Mouse (Mus musculus) midbrain, postnatal 0 days (tissue): ENCODE measurements at regions not wholly inside any gene's neighbourhood (a gene's known extent, or its start where the extent isn't known, plus 50 kb on each side); places are given as distances from the start of the nearest gene placed in this dataset.
A peak's percentile ranks its signal among the peaks of the same experiment; 100 is the strongest.

ENCODE experiments used
- ATAC-seq: fragments of 200-750 bp; cut with Nextera tagmentation; 2 replicates; pipeline ENCODE4 v1.8.0; 2017; ENCODE audit warnings: moderate number of reproducible peaks, mild to moderate bottlenecking, moderate TSS enrichment, moderate library complexity; ENCODE audit not compliant: low FRiP score
- DNase-seq: peaks from one replicate; pipeline ENCODE4 v3.0.0-alpha.2; 2015; ENCODE audit warnings: low spot score
- H3K27ac ChIP-seq: fragments of 300-500 bp; sonication (generic); 2 replicates; pipeline ENCODE4 v1.5.1; 2014; ENCODE audit warnings: low read depth, mild to moderate bottlenecking, low read length, mixed read lengths
- H3K27me3 ChIP-seq: fragments of 300-500 bp; sonication (generic); 2 replicates; pipeline ENCODE4 v1.6.1; 2014; ENCODE audit warnings: low read length, control low read depth, mixed read lengths; ENCODE audit not compliant: insufficient read depth
- H3K36me3 ChIP-seq: fragments of 300-500 bp; sonication (generic); 2 replicates; pipeline ENCODE4 v1.6.1; 2014; ENCODE audit warnings: low read length, control low read depth, mixed read lengths; ENCODE audit not compliant: insufficient read depth
- H3K4me1 ChIP-seq: fragments of 300-500 bp; sonication (generic); 2 replicates; pipeline ENCODE4 v1.6.1; 2014; ENCODE audit warnings: mild to moderate bottlenecking, control low read depth, antibody characterized with exemption, low read length, mixed read lengths; ENCODE audit not compliant: insufficient read depth
- H3K4me2 ChIP-seq: fragments of 300-500 bp; sonication (generic); 2 replicates; pipeline ENCODE4 v1.6.1; 2014; ENCODE audit warnings: low read depth, mild to moderate bottlenecking, low read length, mixed read lengths; ENCODE audit not compliant: poor library complexity, severe bottlenecking
- H3K4me3 ChIP-seq: fragments of 300-500 bp; sonication (generic); 2 replicates; pipeline ENCODE4 v1.5.1; 2014; ENCODE audit warnings: low read depth, mild to moderate bottlenecking, low read length, moderate library complexity
- H3K9ac ChIP-seq: fragments of 300-500 bp; sonication (generic); replicated peaks from 2 replicates; pipeline ENCODE4 v1.6.1; 2014; ENCODE audit warnings: mild to moderate bottlenecking, low read length, moderate library complexity, mixed read lengths; ENCODE audit not compliant: poor library complexity, severe bottlenecking
- H3K9me3 ChIP-seq: fragments of 300-500 bp; sonication (generic); 2 replicates; pipeline ENCODE4 v1.6.1; 2016; ENCODE audit warnings: low read length, control low read depth
- CTCF ChIP-seq: IDR thresholded peaks from 2 replicates; pipeline ENCODE4 v1.5.1; 2016; ENCODE audit warnings: antibody characterized with exemption, mild to moderate bottlenecking
- WGBS: fragments of 180-500 bp; shearing (Covaris S2); extraction: QIAGEN DNeasy Blood & Tissue Kit; methylation state at CpG from one replicate; pipeline ENCODE4 v1.1.7; 2014; 5-methylcytosine and 5-hydroxymethylcytosine counted together

DNA sequence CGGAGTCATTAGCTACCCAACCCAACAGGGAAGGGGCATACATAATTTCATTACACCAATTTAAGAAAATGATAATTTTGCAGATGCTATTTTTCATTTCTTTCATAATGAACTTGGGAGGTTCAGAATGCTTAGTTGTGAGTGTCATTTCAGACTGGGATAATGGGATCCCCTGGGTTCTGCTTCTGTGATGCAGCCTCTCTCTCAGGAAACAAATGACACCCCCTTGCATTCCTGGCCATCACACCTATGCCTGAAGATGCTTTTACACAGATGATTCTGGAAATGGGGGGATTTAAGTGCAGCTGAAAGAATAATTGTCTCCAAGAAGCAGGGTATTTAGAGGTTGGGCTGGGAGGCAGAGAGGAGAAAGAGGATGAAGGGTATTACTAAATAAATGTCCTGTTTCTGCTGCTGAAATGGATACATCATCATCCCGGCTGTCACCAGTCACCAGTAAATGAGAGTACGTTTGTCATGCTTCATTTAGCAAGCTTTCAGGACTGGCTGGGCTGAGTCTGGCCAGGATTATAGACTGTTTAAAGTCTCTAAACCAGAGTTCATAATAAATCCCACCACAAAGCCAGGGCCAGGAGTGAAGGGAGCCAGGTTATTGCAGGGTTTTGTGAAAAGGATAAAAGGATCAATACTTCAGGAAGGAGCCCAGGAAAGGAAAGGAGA is 527.5 kb upstream of the Sptlc3 start:
- Histone ChIP-seq H3K4me3 (no peak overlapping the region), H3K4me1 (0 out of 2 replicates have a peak, but pooled peaks cover 2% of the 10 kb centered on the region), H3K36me3 (no peaks in the 10 kb centered on the region), H3K27me3 (no peaks in the 10 kb centered on the region), H3K9ac (no peak overlapping the region), H3K4me2 (no peak overlapping the region), H3K27ac (no peak overlapping the region), H3K9me3 (no peaks in the 10 kb centered on the region)
- TF ChIP-seq CTCF: no peak
- peak; percentile 11 for DNase-seq
- ATAC-seq: no peak
- WGBS: 35% methylated on average over 3 of the region's 3 CpGs

DNA sequence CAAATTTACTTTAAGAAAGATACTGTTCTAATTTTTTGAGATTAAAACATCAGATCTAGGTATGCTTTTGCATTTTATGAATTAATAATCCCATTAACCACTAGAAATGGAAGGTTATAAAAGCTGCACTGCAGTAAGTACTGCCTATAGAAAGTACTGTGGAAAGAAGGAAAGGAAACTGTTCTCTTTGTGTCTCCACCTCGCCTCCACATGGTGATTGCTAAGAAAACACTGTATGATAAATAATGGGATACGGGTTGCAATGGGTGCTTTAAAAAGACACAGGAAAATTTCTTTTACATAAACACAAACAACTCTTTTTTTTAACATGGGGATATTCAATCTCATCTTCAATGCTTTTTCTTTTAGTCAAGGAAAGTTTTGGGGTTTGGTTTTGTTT is 519.2 kb upstream of the Sptlc3 start:
- peak; percentile 26 for DNase-seq

DNA sequence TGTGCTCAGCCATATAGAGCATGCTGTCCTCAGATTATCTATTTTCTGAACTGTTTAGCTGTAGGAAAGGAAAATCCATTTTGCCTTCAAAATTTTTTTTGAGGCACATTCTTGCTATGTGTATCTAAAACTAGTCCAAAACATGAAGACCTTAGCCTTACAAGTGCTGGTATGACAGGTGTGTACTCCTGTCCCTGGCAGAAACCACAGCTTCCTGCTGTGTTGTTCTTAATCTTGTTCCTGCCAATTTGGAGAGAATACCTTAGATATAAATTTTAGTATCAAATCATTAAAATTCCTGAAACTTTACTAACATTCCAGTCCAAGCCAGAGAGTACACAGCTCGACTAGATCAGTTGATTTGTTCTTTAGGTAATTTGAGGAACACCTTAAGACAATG is 503.7 kb upstream of the Sptlc3 start:
- no peaks in the 10 kb centered on the region for H3K9me3 ChIP-seq
- ATAC-seq (no peak), DNase-seq (no peak)
- H3K36me3 ChIP-seq: no peaks in the 10 kb centered on the region
- H3K9ac ChIP-seq: no peak overlapping the region
- H3K4me1 ChIP-seq: no peaks in the 10 kb centered on the region
- TF ChIP-seq CTCF: no peak
- H3K4me3 ChIP-seq: no peak overlapping the region
- H3K27ac ChIP-seq: no peak overlapping the region
- H3K27me3 ChIP-seq: no peaks in the 10 kb centered on the region
- WGBS: 46% methylated on average over 1 of the region's 1 CpGs
- H3K4me2 ChIP-seq: no peak overlapping the region

More for the DNA sequence above, 519.2 kb upstream of the Sptlc3 start:
- peak; percentile 54 for TF ChIP-seq CTCF
- Histone ChIP-seq H3K4me1 (no peaks in the 10 kb centered on the region), H3K9ac (no peak overlapping the region), H3K36me3 (no peaks in the 10 kb centered on the region), H3K27ac (no peak overlapping the region), H3K4me3 (no peak overlapping the region), H3K4me2 (no peak overlapping the region), H3K9me3 (no peaks in the 10 kb centered on the region), H3K27me3 (no peaks in the 10 kb centered on the region)
- 41% methylated on average over 2 of the region's 2 CpGs for WGBS
- no peak for ATAC-seq

DNA sequence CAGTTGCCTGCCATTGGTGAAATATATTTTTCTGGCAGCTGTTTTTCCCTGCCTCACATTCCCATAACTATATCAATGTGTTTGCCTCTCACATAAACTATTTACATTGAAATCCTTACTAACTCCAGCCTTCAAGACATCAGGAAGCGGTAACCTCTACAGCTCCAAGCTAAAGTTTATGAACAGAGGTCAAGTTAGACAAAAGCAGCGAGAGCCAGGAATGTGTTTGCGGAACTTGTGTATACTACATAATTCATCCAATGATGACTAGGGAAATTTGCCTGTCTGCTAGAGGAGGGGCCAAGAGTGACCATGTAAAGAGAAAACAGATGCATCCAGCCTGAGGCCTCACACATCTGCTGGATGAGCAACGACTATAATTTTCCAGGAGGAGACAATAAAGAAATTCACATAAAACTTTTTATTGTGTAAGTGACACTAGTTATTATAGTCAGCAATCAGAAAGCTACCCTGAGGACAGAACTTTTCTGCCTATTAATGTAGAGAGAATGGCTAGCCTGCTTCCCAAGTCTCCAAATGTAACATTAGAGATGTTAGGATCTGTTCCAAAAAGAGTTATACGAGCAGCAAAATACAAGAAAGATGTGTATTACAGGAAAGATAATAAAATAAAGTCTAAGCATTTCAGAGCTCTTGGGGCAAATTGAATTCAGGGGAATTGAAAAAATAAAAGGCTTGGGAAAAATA is 461.5 kb upstream of the Sptlc3 start:
- 83% methylated on average over 5 of the region's 5 CpGs for WGBS
- no peak overlapping the region for H3K4me2 ChIP-seq
- no peak overlapping the region for H3K27ac ChIP-seq
- DNase-seq: no peak
- no peaks in the 10 kb centered on the region for H3K36me3 ChIP-seq
- ATAC-seq: no peak
- no peak overlapping the region for H3K4me3 ChIP-seq
- H3K27me3 ChIP-seq: no peaks in the 10 kb centered on the region
- no peaks in the 10 kb centered on the region for H3K4me1 ChIP-seq
- no peak for TF ChIP-seq CTCF
- H3K9ac ChIP-seq: no peak overlapping the region
- no peaks in the 10 kb centered on the region for H3K9me3 ChIP-seq

DNA sequence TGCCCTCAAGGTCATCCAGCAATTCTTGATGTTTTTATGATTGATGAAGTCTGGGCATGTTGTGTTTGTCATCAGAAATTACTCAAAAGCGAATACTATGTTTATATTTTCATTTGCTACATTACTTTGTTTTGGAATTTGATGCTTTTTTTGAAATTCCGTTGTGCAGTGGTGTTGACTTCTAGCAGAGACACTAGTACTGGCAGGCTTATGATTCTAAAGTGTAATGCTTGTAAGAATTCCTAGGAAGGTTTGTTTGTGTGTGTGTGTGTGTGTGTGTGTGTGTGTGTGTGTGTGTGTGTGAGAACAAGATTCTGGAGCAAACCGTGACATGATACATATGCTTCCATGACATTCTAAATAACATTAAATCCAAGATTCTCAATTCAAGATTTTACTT is 458.9 kb upstream of the Sptlc3 start:
- Histone ChIP-seq H3K27ac (no peak overlapping the region), H3K9me3 (no peaks in the 10 kb centered on the region), H3K27me3 (no peaks in the 10 kb centered on the region), H3K36me3 (no peaks in the 10 kb centered on the region), H3K4me2 (no peak overlapping the region), H3K4me3 (no peak overlapping the region), H3K4me1 (no peaks in the 10 kb centered on the region), H3K9ac (no peak overlapping the region)
- TF ChIP-seq CTCF: no peak
- WGBS: 85% methylated on average over 3 of the region's 3 CpGs
- ATAC-seq (no peak), DNase-seq (no peak)

DNA sequence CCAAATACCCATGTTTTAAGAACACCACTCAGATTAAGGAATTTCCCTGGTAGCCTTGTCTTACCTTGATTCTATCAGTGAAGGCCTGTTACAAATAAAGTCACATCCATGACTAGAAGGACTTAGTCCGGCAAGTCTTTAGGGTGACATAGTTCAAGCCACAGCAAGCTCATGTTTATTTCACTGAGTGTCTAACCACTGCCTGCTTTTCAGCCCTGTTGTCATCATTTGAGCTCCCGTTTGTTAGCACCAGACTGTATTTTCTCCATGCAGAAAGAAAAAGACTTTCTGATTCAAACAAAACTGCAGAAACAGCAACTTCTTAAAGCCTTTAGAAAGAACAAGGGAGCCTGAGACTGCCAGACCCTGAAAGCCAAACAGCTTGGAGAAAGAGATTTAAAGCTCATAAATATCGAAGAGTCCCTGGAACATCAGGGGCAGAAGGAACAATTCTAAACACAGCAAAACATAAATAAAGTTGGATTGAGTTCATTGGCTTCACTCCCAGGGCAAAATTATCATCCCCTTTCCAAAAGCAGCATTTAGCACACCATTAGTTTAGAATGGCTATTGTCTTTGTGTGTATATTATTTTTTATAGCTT is 451.9 kb upstream of the Sptlc3 start:
- DNase-seq: no peak
- Histone ChIP-seq H3K27me3 (no peaks in the 10 kb centered on the region), H3K27ac (no peak overlapping the region), H3K4me3 (no peak overlapping the region), H3K36me3 (no peaks in the 10 kb centered on the region), H3K9me3 (no peaks in the 10 kb centered on the region), H3K9ac (no peak overlapping the region), H3K4me2 (no peak overlapping the region), H3K4me1 (no peaks in the 10 kb centered on the region)
- no peak for ATAC-seq
- no peak for TF ChIP-seq CTCF
- WGBS: 74% methylated on average over 3 of the region's 3 CpGs
